Mouse (Mus musculus): ENCODE results near the gene Fancg. TPM values are rescaled to one million over a fixed set of nuclear protein-coding genes. Genes with fewer than 3 reads are reported as not detected.
A peak's percentile ranks its signal among the peaks of the same experiment; 100 is the strongest.

Fancg gene
- total and polyA plus RNA-seq, 3 experiments, result 13.2 to 18.7 (median 13.7) TPM

GRCm38 (mm10) chr4:43025084-43025960, 15.0 kb upstream of the Fancg start, which contains the start of gene Pigo (continued):
- peak; percentile 34; the same call in 1 of the 2 replicates for TF ChIP-seq NRF1 (IDR thresholded peaks at IDR 0.05; ENCODE audit: low read depth, low read length)

GRCm38 (mm10) chr4:43024673-43025072, 14.4 kb upstream of the Fancg start:
- dilution Hi-C loops (cut with MboI; ENCODE audit: extremely low pct_ligation_motif_present, extremely low pct_unique_long_range_greater_than_20kb, low sequenced_read_pairs), result no loop called here
- no peak for TF ChIP-seq SIN3A (IDR thresholded peaks at IDR 0.05; ENCODE audit: low read length)
- TF ChIP-seq MAFK (IDR thresholded peaks at IDR 0.05; ENCODE audit: insufficient replicate concordance, low read length), result no peak
- no peak for TF ChIP-seq CHD1 (IDR thresholded peaks at IDR 0.05; ENCODE audit: low read depth, low read length)
- TF ChIP-seq MAX (IDR thresholded peaks at IDR 0.05; ENCODE audit: low read length), result no peak
- TF ChIP-seq E2F4 (IDR thresholded peaks at IDR 0.05; ENCODE audit: insufficient replicate concordance, low read depth, low read length), result no peak
- TF ChIP-seq NELFE (IDR thresholded peaks at IDR 0.05; ENCODE audit: low read depth, low read length), result no peak
- TF ChIP-seq MYC (IDR thresholded peaks at IDR 0.05; ENCODE audit: low read depth, low read length), result no peak
- no peak for TF ChIP-seq EP300 (IDR thresholded peaks at IDR 0.05; ENCODE audit: low read length)
- no peak for TF ChIP-seq SMC3 (IDR thresholded peaks at IDR 0.05; ENCODE audit: low read depth, low read length)
- TF ChIP-seq CHD2 (IDR thresholded peaks at IDR 0.05; ENCODE audit: low read length), result no peak
- no peak for TF ChIP-seq ELF1 (IDR thresholded peaks at IDR 0.05; ENCODE audit: low read depth, low read length)
- no peak for TF ChIP-seq GABPA (IDR thresholded peaks at IDR 0.05; ENCODE audit: insufficient replicate concordance, low read depth, low read length)
- TF ChIP-seq MEF2A (IDR thresholded peaks at IDR 0.05; ENCODE audit: borderline replicate concordance, low read depth, low read length), result no peak
- no peak for TF ChIP-seq CTCF (conservative IDR thresholded peaks at IDR 0.05 in 1 of 2, IDR thresholded peaks at IDR 0.05 in 1 of 2; ENCODE audit: low read depth in 2 of 2, low read length in 2 of 2)
- no peak for TF ChIP-seq ZNF384 (IDR thresholded peaks at IDR 0.05; ENCODE audit: low read depth, low read length)
- no peak for TF ChIP-seq HCFC1 (IDR thresholded peaks at IDR 0.05; ENCODE audit: low read depth, low read length)
- H3K27ac ChIP-seq (ENCODE audit: insufficient read depth, low read depth), result no peak overlapping the region
- peak overlapping the region; percentile 89 for H3K4me2 ChIP-seq (ENCODE audit: insufficient read depth, low read depth, poor library complexity, severe bottlenecking)
- H3K9ac ChIP-seq (ENCODE audit: insufficient read depth, low read depth), result peak overlapping the region; percentile 76
- peaks cover 5% of the 10 kb centered on the region; the same call in 1 of the 2 replicates for H3K79me2 ChIP-seq (replicated peaks; ENCODE audit: control insufficient read depth, extremely low read depth, insufficient read depth, poor library complexity, severe bottlenecking)
- H3K27me3 ChIP-seq (replicated peaks), result no peaks in the 10 kb centered on the region
- peak overlapping the region; percentile 59 to 77 (median 59) for H3K4me3 ChIP-seq (replicated peaks in 1 of 3; ENCODE audit: low read depth in 2 of 3, low read length in 2 of 3, poor library complexity in 1 of 3)
- peaks cover 54 to 84% of the 10 kb centered on the region in 2 experiments for H3K36me3 ChIP-seq (replicated peaks in 1 of 2; ENCODE audit: control insufficient read depth in 1 of 2, insufficient read depth in 1 of 2, low read length in 1 of 2)
- DNase-seq (ENCODE audit: extremely low read depth), result no peak
- in situ Hi-C loops (cut with MboI; ENCODE audit: low pct_ligation_motif_present, low pct_unique_long_range_greater_than_20kb, low sequenced_read_pairs), result loop anchor here (25.0 kb wide), 1 partner anchor 538 kb away; the partner anchor contains the start of genes Creb3 and Tln1
- H3K9me3 ChIP-seq (replicated peaks; ENCODE audit: low read length), result no peaks in the 10 kb centered on the region
- H3K4me1 ChIP-seq (ENCODE audit: control insufficient read depth in 1 of 2, insufficient read depth in 2 of 2), result peaks cover 7 to 19% of the 10 kb centered on the region in 2 experiments
